Mouse (Mus musculus) midbrain, embryonic 11.5 days (tissue): ENCODE measurements around the gene Iqch. TPM values are rescaled to one million over a fixed set of nuclear protein-coding genes. Genes with fewer than 3 reads are reported as not detected.
A peak's percentile ranks its signal among the peaks of the same experiment; 100 is the strongest.

Experiments
- ATAC-seq: fragments of 200-750 bp; cut with Nextera tagmentation; 2 replicates; pipeline ENCODE4 v1.8.0; 2017; ENCODE audit warnings: moderate TSS enrichment, moderate library complexity; ENCODE audit not compliant: low FRiP score
- DNase-seq: peaks from one replicate; pipeline ENCODE4 v3.0.0; 2015; ENCODE audit warnings: low spot score; ENCODE audit errors: missing footprints
- H3K27ac ChIP-seq: fragments of 300-500 bp; sonication (generic); 2 replicates; pipeline ENCODE4 v1.5.1; 2014; ENCODE audit warnings: low read depth, low read length
- H3K27me3 ChIP-seq: fragments of 300-500 bp; sonication (generic); 2 replicates; pipeline ENCODE4 v1.6.1; 2014; ENCODE audit warnings: mild to moderate bottlenecking, low read length, moderate library complexity, mixed read lengths; ENCODE audit not compliant: control insufficient read depth, insufficient read depth
- H3K36me3 ChIP-seq: fragments of 300-500 bp; sonication (generic); 2 replicates; pipeline ENCODE4 v1.6.1; 2014; ENCODE audit warnings: mild to moderate bottlenecking, low read length, moderate library complexity, mixed read lengths; ENCODE audit not compliant: control insufficient read depth, insufficient read depth
- H3K4me1 ChIP-seq: fragments of 300-500 bp; sonication (generic); 2 replicates; pipeline ENCODE4 v1.6.1; 2014; ENCODE audit warnings: low read length; ENCODE audit not compliant: control insufficient read depth, insufficient read depth
- H3K4me2 ChIP-seq: fragments of 300-500 bp; sonication (generic); 2 replicates; pipeline ENCODE4 v1.6.1; 2014; ENCODE audit warnings: mild to moderate bottlenecking, moderate library complexity
- H3K4me3 ChIP-seq: fragments of 300-500 bp; sonication (generic); 2 replicates; pipeline ENCODE4 v1.5.1; 2014; ENCODE audit warnings: low read depth, low read length
- H3K9ac ChIP-seq: fragments of 300-500 bp; sonication (generic); 2 replicates; pipeline ENCODE4 v1.6.1; 2014; ENCODE audit warnings: low read length
- H3K9me3 ChIP-seq: fragments of 300-500 bp; sonication (generic); 2 replicates; pipeline ENCODE4 v1.6.1; 2016; ENCODE audit warnings: low read length; ENCODE audit not compliant: control insufficient read depth
- WGBS: fragments of 180-500 bp; shearing (Covaris S2); extraction: QIAGEN DNeasy Blood & Tissue Kit; methylation state at CpG from one replicate; pipeline ENCODE4 v1.1.7; 2014; 5-methylcytosine and 5-hydroxymethylcytosine counted together
- polyA plus RNA-seq: library from polyadenylated mRNA; unstranded; fragments of >200 nt; fragmentation: Nextera tagmentation; extraction: Ambion mirVana; gene quantifications from 2 replicates; pipeline ENCODE4 v1.2.1, GENCODE M21; 2014

Iqch gene
- polyA plus RNA-seq, 1 experiment from 2014 or later = 0.10 TPM

GRCm38 (mm10) chr9:63398611-63399462, 203.5 kb downstream of the Iqch start, which contains the start of gene 2300009A05Rik:
Gene 2300009A05Rik (minus strand): TSS chr9:63399246.
- H3K27ac ChIP-seq = peak within 1 kb of the TSS; percentile 49
- H3K9ac ChIP-seq = peak within 1 kb of the TSS; percentile 91
- DNase-seq (peak; percentile 99), ATAC-seq (peak; percentile 99)
- peak within 1 kb of the TSS; percentile 86 for H3K4me2 ChIP-seq
- peak within 1 kb of the TSS; percentile 71 for H3K4me3 ChIP-seq
- H3K36me3 ChIP-seq = no peaks in the 10 kb centered on the region
- under 1% methylated on average over 71 of the region's 74 CpGs for WGBS
- no peaks in the 10 kb centered on the region for H3K27me3 ChIP-seq
- H3K9me3 ChIP-seq = no peaks in the 10 kb centered on the region
- H3K4me1 ChIP-seq = peaks cover 4% of the 10 kb centered on the region; the same call in 1 of the 2 replicates

GRCm38 (mm10) chr9:63395612-63396011, 206.7 kb downstream of the Iqch start:
- H3K36me3 ChIP-seq = no peaks in the 10 kb centered on the region
- peaks cover 4% of the 10 kb centered on the region; the same call in 1 of the 2 replicates for H3K4me1 ChIP-seq
- ATAC-seq (no peak), DNase-seq (peak; percentile 72)
- no peak overlapping the region for H3K9ac ChIP-seq
- H3K9me3 ChIP-seq = no peaks in the 10 kb centered on the region
- H3K27me3 ChIP-seq = no peaks in the 10 kb centered on the region
- no peak overlapping the region for H3K27ac ChIP-seq
- H3K4me3 ChIP-seq = no peak overlapping the region
- whole genome bisulfite sequencing = 92% methylated on average over 7 of the region's 7 CpGs
- no peak overlapping the region for H3K4me2 ChIP-seq

GRCm38 (mm10) chr9:63391307-63391706, 211.0 kb downstream of the Iqch start:
- Histone ChIP-seq H3K4me1 (no peaks in the 10 kb centered on the region), H3K9me3 (no peaks in the 10 kb centered on the region), H3K4me2 (no peak overlapping the region), H3K36me3 (no peaks in the 10 kb centered on the region), H3K27me3 (no peaks in the 10 kb centered on the region), H3K4me3 (no peak overlapping the region), H3K9ac (no peak overlapping the region), H3K27ac (no peak overlapping the region)
- DNase-seq = peak; percentile 44
- ATAC-seq = no peak
- 71% methylated on average over 2 of the region's 2 CpGs for WGBS

GRCm38 (mm10) chr9:63382761-63383160, 219.5 kb downstream of the Iqch start:
- Histone ChIP-seq H3K9ac (no peak overlapping the region), H3K36me3 (no peaks in the 10 kb centered on the region), H3K9me3 (no peaks in the 10 kb centered on the region), H3K27ac (no peak overlapping the region), H3K4me3 (no peak overlapping the region), H3K4me1 (peaks cover 3% of the 10 kb centered on the region; the same call in 1 of the 2 replicates), H3K27me3 (no peaks in the 10 kb centered on the region), H3K4me2 (no peak overlapping the region)
- 97% methylated on average over 4 of the region's 4 CpGs for WGBS
- ATAC-seq (no peak), DNase-seq (peak; percentile 19)

- WGBS = 85% methylated on average over 3 of the region's 3 CpGs
- no peaks in the 10 kb centered on the region for H3K27me3 ChIP-seq
- no peak for ATAC-seq
Observed at GRCm38 (mm10) chr9:63380326-63380725, 222.0 kb downstream of the Iqch start.

GRCm38 (mm10) chr9:63378174-63378573, 224.1 kb downstream of the Iqch start:
- Histone ChIP-seq H3K9me3 (no peaks in the 10 kb centered on the region), H3K4me1 (peaks cover 13% of the 10 kb centered on the region), H3K36me3 (no peaks in the 10 kb centered on the region), H3K27me3 (no peaks in the 10 kb centered on the region), H3K4me3 (peak overlapping the region; percentile 70), H3K27ac (no peak overlapping the region), H3K4me2 (peak overlapping the region; percentile 42), H3K9ac (peak overlapping the region; percentile 82)
- peak; percentile 87 for DNase-seq
- 22% methylated on average over 8 of the region's 8 CpGs for WGBS
- no peak; the same call in 1 of the 2 replicates for ATAC-seq

More at GRCm38 (mm10) chr9:63380326-63380725, 222.0 kb downstream of the Iqch start:
- no peak overlapping the region for H3K27ac ChIP-seq
- no peak overlapping the region for H3K4me2 ChIP-seq
- H3K4me3 ChIP-seq = no peak overlapping the region
- peaks cover 13% of the 10 kb centered on the region for H3K4me1 ChIP-seq
- DNase-seq = peak; percentile 67
- H3K9me3 ChIP-seq = no peaks in the 10 kb centered on the region
- no peak overlapping the region for H3K9ac ChIP-seq
- no peaks in the 10 kb centered on the region for H3K36me3 ChIP-seq

- peak within 1 kb of the TSS; percentile 69 for H3K4me2 ChIP-seq
- H3K27me3 ChIP-seq = no peaks in the 10 kb centered on the region
- no peaks in the 10 kb centered on the region for H3K36me3 ChIP-seq
- DNase-seq (peak; percentile 98), ATAC-seq (peak; percentile 94)
- no peaks in the 10 kb centered on the region for H3K9me3 ChIP-seq
- WGBS = 1% methylated on average over 58 of the region's 58 CpGs
- H3K27ac ChIP-seq = peak within 1 kb of the TSS; percentile 74
- peak within 1 kb of the TSS; percentile 82 for H3K9ac ChIP-seq
- peaks cover 13% of the 10 kb centered on the region for H3K4me1 ChIP-seq
- H3K4me3 ChIP-seq = peak within 1 kb of the TSS; percentile 70
Observed at GRCm38 (mm10) chr9:63377270-63378142, 224.8 kb downstream of the Iqch start, which contains the start of gene Map2k5. Gene Map2k5 (minus strand): TSS chr9:63377902.

- no peak overlapping the region for H3K9ac ChIP-seq
- 92% methylated on average over 2 of the region's 2 CpGs for whole genome bisulfite sequencing
- H3K36me3 ChIP-seq = no peaks in the 10 kb centered on the region; the same call in 1 of the 2 replicates
- ATAC-seq (no peak), DNase-seq (no peak)
- no peaks in the 10 kb centered on the region for H3K27me3 ChIP-seq
- H3K4me1 ChIP-seq = peaks cover 10% of the 10 kb centered on the region
- H3K9me3 ChIP-seq = no peaks in the 10 kb centered on the region
- no peak overlapping the region for H3K27ac ChIP-seq
- no peak overlapping the region for H3K4me3 ChIP-seq
- H3K4me2 ChIP-seq = no peak overlapping the region
Observed at GRCm38 (mm10) chr9:63373315-63373714, 229.0 kb downstream of the Iqch start.
